Mouse (Mus musculus) left cerebral cortex, postnatal 36 days (tissue): Measurements from ENCODE around the gene Gpr135. TPM values are rescaled to one million over a fixed set of nuclear protein-coding genes. Genes with fewer than 3 reads are reported as not detected.

Experiments used
- total RNA-seq, 2 experiments: library from RNA; stranded (reverse); gene quantifications; 2 replicates each; pipeline ENCODE4 v1.2.3; 2021

The Gpr135 gene
- total RNA-seq, 2 experiments from 2014 or later = 12.1 to 14.6 TPM

Other genes with a start within 250 kb of the Gpr135 start
- 10 to 100 TPM; 49.3 to 53.9 TPM for gene Daam1, start 240.0 kb downstream of the Gpr135 start, total RNA-seq
- gene L3hypdh, start 14.3 kb upstream of the Gpr135 start, total RNA-seq = 1 to 10 TPM; 2.2 to 2.6 TPM
- gene Jkamp, start 14.5 kb upstream of the Gpr135 start, total RNA-seq = 10 to 100 TPM; 48.2 to 51.3 TPM
- not detected for gene Ccdc175, start 113.9 kb upstream of the Gpr135 start, total RNA-seq